Mouse (Mus musculus): Measurements from ENCODE around the gene Marc1.

The Marc1 gene

GRCm38 (mm10) chr1:184810780-184811575 lies at the start of gene Marc1:
Marc1 (minus strand) TSS chr1:184811313.
- no peak for DNase-seq (ENCODE audit: low spot score in 2 of 2)

GRCm38 (mm10) chr1:184860276-184860675 lies 49.2 kb upstream of the Marc1 start:
- no peak for DNase-seq (ENCODE audit: low spot score in 2 of 2)

- DNase-seq (ENCODE audit: low spot score in 2 of 2) = no peak
These were observed 47.1 kb upstream of the Marc1 start for GRCm38 (mm10) chr1:184858253-184858652.

DNA sequence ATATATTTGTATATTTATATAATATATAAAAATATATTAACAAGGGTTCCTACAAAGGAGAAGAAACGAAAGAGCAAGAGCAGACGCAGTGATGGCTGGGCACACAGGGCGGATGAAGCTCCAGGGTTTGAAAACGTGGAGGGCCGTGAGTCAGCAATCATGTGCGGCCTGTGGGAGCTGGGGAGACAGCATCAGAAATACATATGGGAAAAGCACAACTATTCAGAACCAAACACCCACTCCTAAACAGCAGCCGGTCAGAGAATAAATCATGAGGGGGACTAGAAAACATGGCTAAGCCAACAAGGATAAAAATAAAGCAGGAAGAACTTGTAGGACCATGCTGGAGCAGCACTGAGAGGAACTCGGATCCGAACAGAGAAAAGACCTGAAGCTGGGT lies 46.1 kb upstream of the Marc1 start:
- DNase-seq (ENCODE audit: low spot score in 2 of 2) = no peak

DNA sequence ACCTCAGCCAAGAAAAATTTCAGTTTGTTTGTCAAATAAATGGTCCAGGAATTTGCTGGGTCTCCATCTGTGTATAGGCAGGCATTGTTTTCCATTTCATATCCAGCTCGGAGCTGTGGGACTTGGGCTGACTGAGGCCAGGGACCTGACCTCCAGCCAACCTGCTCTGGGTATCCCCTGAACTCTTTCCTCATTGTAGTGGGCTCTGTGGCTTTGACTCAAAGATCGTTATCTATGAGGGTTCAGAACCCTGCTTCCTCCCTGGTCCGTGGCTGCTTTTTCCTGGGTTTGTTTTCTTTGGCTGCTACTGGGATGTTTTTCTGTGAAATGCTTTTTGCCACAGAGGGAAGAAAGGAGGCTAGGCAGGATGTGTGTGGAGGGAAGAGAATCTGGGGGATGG lies 42.8 kb upstream of the Marc1 start:
- no peak for DNase-seq (ENCODE audit: low spot score in 2 of 2)

GRCm38 (mm10) chr1:184853339-184853738 lies 42.2 kb upstream of the Marc1 start:
- DNase-seq (ENCODE audit: low spot score in 2 of 2) = peak; percentile 40 to 75

DNA sequence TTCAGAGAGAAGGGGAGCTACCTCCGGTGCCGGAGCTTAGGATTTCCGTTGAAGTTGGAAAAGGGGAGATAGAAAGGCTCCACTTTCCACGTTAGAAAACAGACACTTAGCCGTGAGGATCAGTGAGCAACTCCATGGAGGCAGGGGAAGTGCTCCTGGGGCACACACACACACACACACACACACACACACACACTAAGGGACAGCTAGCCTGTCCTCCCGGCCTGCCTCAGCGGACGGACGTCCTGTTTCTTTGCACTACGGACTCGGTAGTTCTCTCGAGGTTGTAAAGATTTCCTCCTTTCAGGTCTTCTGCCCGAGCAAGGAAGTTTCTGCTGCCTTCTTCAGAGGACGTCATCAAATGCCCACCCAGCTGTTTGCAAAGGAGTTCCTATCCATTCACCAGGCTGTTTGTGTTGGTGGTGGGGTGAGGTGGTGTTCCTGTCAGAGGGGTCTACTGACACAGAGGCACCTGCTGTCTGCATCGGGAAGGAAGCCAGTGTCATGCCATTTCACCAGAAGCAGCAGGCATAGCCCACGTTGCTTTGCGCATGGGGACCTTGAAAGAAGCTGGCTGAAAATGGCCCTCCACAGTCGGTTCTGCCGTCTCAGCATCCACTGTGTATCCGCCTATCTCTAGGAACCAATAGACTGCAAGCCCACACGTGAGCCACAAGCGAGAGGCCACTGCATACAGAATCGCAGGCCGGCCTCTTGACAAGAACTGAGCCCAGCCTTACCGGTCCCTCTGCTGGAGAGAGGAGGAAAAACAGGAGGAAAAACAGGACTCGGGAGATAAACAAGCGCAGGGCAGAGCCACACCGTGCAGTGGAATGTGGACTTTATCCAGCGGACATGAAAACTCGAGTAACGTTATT lies 40.9 kb upstream of the Marc1 start:
- peak; percentile 53 to 74 for DNase-seq (ENCODE audit: low spot score in 2 of 2)

- no peak for DNase-seq (ENCODE audit: low spot score in 2 of 2)
These were observed 40.1 kb upstream of the Marc1 start for GRCm38 (mm10) chr1:184851166-184851565.

DNA sequence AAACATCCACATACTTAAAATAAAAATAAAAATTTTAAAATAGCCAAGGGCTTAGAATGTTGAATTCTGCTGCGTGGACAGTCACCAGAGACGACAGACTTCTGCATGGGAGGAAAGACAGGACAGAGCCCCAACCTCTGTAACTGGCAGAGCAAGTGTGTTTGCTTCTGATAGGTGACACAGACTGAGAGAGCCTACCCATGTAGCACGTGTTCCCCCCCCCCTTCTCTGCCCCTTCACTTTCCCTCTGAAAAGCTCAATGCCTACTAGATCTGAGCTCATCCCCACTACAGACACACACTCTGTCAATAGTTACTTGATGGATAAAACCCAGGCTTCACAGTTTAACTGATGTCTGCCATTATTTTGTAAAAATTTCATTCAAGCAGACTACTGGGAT lies 35.9 kb upstream of the Marc1 start:
- no peak for DNase-seq (ENCODE audit: low spot score in 2 of 2)

GRCm38 (mm10) chr1:184846092-184846750 lies 35.1 kb upstream of the Marc1 start, which contains the start of gene Marc2:
Marc2 (minus strand) TSS chr1:184846451.
- DNase-seq (ENCODE audit: low spot score in 2 of 2) = peak; percentile 25 to 33

- peak; percentile 86 to 92 for DNase-seq (ENCODE audit: low spot score in 2 of 2)
These were observed 34.3 kb upstream of the Marc1 start for GRCm38 (mm10) chr1:184845111-184846071.

DNA sequence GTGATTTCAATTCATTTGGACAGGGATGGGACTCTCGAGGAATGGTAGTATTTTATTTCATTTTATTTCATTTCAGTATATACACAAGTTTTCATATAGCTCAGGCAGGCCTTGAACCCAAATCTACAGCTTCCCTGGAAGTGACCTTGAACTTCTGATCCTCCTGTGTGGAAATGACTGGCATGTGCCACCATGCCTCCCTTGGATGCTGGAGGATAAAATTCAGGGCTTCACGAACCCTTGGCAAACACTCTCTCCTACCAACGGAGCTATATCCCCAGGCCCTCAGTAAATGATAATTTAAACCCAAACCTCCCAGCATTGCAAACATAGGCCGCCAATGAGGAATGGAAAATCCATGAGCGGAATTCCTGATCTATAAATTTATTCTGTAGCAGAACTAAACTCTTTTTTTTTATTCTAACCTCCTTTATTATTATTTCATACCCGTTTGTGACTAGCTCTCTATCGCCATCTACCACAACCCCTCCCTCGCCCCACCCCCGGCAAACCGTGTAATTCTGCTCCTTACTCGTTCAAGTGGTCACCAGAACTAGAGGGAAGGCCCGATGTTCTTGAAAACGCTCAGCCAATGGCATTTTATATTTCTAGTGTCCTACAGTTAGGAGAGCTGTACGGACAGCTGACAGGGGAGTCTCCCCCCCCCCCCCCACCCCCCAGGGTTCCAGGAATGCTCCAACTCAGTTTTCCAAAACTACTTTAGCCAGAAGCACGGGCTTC lies 33.4 kb upstream of the Marc1 start:
- peak in 1 of 2 experiments; percentile 64 for DNase-seq (ENCODE audit: low spot score in 2 of 2)

DNA sequence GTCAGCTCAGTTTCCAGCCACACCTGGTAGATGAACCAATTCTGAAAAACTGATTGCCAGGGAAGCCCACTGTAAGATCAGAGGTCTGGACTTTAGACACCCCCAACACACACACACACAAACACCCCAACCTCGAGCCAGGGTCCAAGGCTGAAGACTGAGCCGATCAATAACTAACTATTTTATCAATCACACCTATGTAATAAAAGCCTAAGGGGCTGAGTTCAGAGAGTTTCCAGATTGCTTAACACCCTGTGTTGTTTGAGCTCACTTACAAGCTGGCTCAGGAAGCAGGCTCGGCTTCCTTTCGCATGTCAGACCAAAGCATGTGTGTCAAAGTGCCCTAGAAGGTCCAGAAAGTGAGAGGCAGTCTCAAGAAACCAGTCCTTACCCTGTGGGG lies 26.5 kb upstream of the Marc1 start:
- DNase-seq (ENCODE audit: low spot score in 2 of 2) = no peak

DNA sequence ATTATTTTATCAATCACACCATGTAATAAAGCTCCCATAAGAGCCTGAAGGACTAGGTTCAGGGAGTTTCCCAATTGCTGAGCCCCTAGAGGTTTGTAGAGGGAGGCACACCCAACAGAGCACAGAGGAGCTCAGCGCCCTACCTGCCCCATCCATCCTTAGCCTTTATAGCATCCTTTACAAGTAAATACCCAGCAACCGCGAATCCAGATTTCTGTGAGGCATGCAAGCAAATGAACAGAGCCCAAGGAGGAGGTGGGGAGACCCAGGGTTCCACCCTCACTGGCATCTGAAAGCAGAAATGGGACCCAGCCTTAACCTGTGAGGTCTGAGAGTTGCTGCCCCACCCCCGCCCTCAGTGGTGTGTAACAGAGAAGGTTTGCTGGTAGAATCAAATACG lies 25.2 kb upstream of the Marc1 start:
- DNase-seq (ENCODE audit: low spot score in 2 of 2) = no peak

GRCm38 (mm10) chr1:184833499-184833898 lies 22.4 kb upstream of the Marc1 start:
- no peak for DNase-seq (ENCODE audit: low spot score in 2 of 2)

DNA sequence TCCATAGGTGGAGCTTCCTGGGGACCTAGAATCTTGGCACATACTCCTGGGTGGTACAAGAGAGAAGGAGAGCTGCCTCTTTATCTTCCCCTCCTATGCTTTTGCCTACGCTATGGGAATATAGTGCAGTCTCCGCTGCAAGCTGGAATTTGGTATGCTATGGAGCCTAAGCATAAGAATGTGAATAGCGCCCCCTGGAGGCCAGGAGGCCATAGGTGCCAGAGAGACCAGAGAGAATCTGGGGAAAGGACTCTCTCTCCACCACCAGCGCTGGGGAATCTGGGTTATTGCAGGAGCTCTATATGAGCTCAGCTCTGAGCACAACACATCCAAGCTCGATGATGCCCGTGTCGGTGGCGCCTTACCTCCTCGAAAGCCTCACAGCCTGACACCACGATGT lies 21.1 kb upstream of the Marc1 start:
- DNase-seq (ENCODE audit: low spot score in 2 of 2) = peak in 1 of 2 experiments; percentile 58

DNA sequence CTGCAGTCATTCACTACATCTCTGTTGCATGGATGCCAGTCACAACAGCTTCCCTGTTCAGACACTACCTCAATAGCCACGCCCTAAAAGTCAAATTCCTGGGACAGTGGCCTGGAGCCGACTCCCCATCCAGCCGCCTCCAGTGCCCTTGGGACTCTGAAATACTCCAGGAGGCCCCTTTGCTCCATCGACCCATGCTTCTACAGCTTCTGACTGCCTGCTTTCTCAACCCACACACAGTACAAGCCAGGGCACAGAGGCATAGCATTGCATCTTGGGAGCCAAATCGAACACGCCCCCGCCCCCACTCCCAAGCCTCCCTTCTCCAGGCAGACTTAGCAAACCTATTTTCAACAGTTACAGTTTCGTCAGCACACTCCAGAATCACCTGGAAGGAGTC lies 18.8 kb upstream of the Marc1 start:
- no peak for DNase-seq (ENCODE audit: low spot score in 2 of 2)

GRCm38 (mm10) chr1:184827175-184827701 lies 16.1 kb upstream of the Marc1 start:
- DNase-seq (ENCODE audit: low spot score in 2 of 2) = no peak

DNA sequence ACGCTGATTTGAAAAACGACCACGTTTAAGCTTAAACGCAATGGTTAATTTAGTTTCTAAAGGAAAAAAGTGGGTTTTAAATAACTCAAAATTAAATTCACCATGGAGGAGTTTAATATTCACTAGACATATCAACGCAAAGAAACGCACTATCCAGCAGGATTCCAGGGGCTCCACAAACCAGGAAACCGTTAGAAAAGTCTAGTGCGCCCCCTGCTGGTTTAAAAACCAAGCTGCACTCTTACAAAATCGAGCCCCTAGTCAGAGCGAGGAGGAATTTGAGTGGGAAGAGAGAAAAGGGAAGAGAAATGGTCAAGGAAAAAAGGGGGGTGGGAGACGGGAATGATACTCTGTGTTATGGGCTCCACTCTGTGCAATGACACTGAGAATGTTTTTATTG lies 14.0 kb upstream of the Marc1 start:
- DNase-seq (ENCODE audit: low spot score in 2 of 2) = peak in 1 of 2 experiments; percentile 52

- peak; percentile 80 to 93 for DNase-seq (ENCODE audit: low spot score in 2 of 2)
These were observed 13.3 kb upstream of the Marc1 start for GRCm38 (mm10) chr1:184824439-184824851.
